Mouse (Mus musculus) WW6 (cell line): ENCODE measurements around the gene Nipal3.

ENCODE experiments used
- DNase-seq: peaks from one replicate; pipeline ENCODE4 v3.0.0-alpha.2; 2013; ENCODE audit warnings: low read depth, low spot score

Gene Nipal3

DNA sequence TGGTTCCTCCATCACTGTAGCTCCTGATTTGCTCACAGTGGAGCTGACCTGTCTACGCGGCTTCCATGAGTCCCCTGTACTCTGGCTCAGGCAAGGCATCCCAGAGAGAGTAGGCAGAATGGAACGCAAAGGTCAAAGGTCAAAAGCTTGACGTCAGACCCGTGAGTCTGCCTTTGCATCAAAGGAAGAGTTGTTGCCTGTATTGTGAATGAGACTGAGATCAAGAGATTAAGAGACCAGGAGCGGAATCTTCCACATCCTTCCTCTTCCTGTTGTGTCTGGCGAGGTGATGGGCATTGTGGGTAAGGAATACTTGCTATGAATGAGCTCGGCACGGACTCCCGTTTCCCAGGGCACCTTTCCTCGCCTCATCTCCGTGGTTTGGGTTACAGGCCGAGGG lies 58.5 kb downstream of the Nipal3 start:
- no peak for DNase-seq

DNA sequence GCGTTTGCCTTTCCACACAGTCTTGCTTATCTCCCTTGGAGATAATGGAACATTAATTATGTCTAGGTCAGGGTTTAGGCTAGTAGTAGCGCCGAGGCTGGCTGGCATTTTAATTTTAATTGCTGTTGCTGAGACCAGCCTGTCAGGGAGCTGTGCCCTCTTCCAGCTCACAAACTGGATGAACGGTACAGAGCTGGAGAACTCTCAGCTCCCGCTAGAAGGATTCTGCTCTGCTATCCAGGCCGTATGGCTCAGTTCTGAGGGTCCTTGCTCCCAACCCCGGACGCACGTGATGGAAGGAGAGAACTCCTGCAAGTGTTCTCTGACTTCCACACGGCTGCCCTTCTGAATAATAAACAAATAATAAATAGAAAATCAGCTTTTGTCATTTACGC lies 60.4 kb downstream of the Nipal3 start:
- DNase-seq = no peak

DNA sequence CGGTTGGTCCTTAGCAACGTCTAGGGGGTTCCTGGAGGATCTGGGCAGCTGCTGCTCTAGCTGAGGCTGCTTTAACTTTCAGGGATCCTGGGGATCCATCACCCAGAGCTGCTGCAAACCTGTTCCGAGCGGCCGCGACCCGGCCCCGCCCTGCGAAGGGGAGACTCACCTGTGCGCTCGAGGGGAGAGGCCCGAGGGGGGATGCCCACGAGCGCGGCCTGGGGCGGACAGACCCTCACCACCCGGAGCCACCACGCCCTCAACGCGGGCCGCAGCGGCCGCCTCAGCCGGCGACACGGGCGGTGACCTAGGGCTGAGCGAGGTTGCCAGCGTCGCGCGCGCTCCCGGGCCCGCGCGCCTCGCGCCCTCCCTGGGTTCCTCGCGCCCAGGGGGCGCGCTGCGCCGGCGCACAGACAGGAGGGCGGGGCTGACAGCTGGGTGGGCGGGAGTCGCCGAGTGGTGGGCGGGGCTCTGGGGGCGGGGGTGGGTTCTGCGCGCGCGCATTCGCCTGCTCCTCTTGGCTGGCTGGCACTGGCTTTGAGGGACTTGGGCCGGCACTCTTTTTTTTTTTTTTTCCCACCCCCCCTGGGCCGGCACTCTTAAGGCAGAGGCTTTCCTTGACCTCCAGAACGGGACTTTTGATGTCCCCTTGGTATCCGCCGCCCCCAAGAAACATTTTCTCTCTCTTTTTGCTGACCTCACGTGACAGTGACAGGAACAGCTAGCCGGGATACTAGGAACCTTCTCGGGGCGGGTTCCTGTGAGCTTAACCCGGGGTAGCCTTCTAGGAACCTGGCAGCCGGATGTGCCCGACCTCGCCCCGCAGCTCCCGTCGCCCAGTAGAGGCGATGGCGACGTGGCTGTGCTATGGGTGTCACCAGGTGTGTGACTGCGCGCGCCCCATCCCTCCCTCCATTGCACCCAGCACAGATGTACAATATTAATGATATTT lies 61.1 kb downstream of the Nipal3 start, which contains the start of gene Rcan3:
Rcan3 (minus strand) TSS at position 411 of the 952 bp plus-strand sequence.
- DNase-seq = no peak

DNA sequence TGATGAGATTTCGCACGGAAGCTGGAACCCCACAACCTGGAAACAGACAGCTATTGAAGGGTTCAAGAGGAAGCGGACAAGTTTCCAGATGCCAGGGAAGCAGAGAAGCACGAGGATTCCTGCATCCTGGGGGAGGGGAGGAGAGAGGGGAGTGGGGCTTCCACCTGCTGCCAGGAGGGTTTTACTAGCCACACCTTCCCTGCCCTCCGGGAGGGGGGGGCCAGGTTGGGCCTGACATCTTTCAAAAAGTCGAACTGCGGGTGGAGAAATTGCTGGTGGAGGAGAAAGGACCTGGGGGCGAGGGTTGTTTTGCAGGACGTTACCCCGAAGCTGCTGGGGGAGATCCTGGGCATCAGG lies 61.8 kb downstream of the Nipal3 start:
- no peak for DNase-seq

DNA sequence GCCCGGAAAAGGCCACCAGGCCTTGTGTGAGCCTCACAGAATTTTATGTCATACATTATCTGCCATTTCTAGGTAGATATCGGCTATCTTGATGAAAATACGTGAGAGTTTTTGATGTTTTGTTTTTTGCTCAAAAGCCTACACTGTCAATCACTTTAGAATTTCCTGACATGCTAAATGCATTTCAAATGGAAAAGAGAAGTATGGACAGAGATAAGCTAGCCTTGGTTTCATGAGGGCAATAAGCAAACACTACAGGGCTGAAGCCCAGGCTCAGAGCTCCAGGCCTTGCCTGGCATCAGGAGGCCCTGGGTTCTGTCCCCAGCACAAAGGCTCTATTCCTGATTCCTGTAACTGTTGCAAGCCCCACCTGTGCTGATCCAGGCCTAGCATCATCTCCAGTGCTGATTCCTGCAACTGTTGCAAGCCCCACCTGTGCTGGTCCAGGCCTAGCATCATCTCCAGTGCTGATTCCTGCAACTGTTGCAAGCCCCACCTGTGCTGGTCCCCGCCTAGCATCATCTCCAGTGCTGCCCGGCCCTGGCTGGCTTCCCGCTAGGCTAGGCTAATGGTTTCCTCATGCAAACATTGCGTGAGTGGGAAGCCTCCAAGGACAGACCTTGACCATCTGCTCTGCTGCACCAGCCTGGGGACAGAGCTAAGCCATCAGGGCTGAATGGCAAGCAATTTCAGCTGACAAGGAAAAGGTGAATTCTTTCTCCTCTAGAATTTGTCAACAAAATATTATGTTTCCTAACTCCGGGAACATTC lies 64.7 kb downstream of the Nipal3 start:
- DNase-seq = no peak

DNA sequence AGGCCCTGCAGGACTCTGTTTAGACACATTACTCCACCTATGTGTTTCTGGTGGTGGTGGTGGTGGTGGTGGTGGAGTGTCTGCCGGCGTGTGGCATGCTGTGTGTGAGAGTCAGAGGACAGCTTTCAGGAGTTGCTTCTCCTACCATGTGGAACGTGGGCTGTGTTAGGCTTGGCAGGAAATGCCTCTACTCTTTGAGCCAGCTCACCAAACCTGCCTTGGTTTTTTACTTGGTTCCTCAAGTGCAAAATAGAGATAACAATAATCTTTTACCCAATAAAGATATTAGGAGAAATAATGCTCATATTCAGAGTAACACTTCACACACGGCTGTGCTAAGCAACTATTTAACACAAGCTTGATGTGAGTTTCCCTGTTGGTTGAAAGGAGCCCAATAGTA lies 65.5 kb downstream of the Nipal3 start:
- no peak for DNase-seq

DNA sequence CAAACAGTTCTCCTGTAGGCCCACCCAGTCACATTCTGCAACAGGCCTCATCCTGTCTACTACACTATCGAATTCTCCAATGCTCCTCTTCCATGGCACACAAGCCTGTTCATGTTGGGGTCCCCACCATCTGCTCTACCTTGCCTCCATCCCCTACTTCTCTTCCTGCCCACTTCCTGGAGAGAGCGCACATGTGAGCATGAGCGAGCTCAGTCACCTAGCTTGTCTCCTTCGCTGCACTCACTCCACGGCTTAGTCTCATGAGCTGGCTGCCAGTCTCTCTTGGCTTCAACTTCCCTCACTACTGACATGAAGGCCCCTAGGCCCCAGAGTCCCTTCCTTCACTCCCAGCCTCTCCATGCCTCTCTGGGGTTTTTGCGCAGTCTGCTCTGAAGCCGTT lies 68.3 kb downstream of the Nipal3 start:
- DNase-seq = no peak

DNA sequence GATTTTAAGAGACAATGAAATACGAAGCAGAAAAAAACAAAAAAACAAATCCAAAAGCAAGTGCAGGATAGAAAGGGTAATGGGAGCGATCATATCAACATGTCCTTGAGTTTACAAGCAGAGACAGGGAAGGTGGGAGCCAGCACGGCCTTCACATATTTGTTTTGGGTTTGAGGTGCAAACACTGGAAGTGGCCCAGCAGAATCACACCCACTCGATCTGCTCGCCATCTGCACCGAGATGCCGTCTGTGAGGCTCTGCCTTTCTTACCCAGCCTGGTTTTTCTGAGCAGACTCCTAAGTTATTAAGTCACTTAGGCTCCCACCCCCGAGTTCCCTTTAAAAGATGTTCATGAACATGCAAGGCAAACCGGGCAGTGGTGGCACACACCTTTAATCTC lies 69.2 kb downstream of the Nipal3 start:
- no peak for DNase-seq

DNA sequence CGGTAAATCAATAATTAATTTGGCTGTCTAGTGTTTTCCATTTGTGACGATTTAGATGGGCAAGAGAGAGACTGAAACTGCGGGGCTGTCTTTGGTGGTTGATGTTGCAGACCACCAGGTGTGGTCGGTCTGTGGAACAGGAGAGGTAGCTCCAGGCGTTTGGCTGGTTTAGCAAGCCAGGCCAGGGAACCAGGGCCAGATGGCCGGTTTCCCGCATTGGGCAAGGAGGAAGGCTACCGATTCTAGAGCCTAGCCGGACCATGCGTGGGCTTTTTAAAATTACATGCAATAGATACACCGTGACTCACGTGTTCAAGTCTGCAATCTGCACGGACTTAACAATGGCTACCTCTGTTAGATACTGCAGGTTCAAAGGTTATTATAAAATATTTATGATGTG lies 73.9 kb downstream of the Nipal3 start:
- no peak for DNase-seq

DNA sequence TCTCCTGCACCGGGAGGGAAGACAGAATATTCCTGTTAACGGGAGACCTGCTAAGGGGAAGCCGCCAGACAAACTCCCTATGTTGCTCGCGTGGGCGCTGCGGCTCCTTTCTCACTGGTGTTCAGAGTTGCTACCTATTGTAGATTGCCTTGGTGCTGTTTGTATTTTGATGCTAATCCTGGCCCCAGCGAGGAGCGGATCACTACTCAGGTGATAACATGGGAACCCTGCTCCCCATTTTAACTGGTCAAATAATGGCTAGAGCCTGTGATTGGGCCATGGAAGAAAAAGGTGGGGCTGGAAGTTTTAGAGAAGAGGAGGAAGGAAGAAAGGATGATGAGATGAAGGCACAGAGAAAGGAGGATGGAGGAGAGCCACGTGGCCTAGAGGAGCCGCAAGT lies 74.4 kb downstream of the Nipal3 start:
- no peak for DNase-seq

DNA sequence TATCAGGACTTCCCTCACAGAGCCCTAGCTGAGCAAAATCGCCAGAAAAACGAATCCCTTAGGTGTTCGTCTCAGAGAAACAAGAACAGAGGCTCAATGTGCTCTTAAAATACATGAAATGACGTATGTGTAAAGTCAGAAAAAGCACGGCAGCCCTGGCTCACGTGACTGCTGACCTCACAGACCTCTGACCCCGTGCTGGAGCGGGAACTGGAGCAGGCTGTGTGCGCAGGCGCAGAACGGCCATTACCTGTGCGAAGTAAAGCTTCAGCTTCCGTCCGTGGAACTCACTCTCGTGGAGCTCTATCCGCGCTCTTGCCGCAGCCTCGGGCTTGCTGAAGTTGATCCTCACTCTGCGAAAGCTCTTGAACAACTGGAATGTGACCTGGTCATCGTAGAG lies 74.8 kb downstream of the Nipal3 start:
- DNase-seq = no peak

DNA sequence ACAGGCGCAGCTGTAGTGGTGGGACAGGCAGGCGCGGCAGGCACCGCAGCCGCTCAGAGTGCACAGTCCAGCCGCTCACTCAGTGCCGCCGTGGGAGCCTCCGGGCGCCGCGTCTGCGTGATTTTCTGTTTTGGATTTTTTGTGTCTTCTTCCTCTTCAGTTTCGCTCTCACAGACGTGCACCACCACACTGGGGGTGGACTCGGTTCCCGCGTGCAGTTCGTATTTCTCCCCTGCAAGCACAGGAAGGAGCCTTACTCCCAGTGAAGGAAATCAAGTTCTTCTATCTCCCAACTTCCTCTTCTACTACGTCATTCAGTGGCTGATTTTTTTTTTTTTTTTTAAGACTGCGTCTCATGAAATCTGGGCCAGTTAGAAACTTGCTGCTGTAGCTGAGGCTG lies 78.5 kb downstream of the Nipal3 start:
- DNase-seq = no peak

DNA sequence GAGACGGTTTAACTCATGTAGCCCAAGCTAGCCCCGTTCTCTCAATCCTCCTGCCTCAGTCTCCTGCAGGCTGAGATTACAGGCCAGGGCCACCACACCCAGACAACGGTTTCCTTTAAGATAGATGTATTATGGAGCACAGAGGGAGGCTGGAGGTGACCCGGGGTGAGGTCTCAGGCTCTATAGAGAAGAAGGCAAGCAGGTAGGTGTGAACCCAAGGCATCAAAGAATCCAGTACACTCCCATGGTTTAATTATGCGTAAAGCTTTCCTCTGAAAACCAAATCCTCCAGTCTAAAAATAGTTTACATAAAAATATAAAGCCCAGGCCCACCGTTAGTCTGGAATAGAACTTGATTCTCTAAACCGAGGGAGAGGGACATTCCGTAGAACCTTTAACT lies 81.3 kb downstream of the Nipal3 start:
- DNase-seq = no peak

DNA sequence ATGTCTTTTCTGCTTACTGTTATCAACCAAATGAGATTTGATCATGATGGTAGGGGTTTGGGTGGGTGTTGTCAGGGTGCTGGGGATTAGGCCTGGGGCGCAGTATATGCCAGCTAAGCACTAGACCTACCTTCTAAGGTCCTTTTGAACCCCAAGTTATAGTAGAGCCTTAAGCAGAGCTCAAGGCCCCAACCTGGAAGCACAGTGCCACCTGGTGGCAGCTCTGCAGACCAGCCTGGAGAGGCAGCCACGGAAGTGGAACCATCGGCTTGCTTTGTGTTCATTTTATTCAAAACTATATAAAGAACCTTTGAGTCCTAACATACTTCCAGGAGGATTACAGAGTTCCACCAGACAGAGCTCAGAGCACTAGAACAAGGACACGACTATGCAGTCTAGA lies 83.2 kb downstream of the Nipal3 start:
- DNase-seq = no peak

DNA sequence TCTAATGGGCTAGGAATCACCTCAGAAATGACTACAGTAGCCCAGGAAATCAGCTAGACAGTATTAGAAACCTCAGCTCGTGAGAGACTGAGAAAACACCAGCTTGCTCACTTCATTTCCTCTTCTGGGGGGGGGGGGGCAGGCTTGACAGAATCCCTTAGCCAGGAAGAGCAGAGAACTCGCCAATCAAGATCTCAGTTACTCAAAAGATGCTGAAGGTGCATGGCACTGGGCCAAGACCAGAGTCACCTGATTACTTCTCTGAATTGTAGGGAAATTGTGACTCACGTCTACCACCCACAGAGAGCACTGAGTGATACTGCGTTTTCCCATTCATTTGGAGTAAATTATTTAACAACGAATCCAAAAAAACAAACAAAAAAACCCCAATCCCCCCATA lies 88.7 kb downstream of the Nipal3 start:
- no peak for DNase-seq

DNA sequence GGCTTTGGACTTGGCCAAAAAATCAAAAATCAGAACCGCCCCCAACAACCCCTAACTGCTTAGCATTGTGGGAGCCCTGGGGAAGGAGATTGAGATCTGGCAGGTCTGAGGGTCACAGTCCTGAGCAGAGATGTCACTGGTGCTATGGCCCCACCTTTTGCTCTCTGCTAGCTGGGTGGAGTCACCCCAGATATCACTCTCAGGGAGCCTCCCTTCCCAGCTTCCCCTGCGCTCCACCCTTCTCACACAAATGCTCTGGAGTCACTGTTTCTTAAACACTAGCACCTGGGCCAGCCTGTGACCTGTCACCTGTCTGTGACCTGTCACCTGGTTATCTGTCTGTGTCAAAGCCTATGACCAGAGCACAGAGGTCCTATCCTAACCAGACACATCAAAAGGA lies 89.9 kb downstream of the Nipal3 start:
- no peak for DNase-seq

DNA sequence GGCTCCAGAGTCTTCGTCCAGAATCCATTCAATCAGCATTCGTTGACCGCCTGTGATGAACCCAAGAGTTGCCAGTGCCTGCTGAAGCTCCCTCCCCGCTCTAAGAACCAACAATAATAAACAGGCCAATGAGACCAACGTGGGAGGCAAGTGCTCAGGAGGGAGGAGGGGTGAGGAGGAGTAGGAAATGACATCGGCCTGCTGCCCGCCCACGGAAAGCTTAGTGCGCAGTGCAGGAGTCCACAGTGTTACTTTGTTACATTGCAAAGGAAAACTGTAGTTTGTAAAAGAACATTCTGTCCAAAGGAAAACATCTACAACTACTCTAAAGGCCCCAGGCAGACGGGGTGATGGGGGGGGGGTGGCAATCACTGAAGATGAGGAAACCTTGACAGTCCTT lies 90.8 kb downstream of the Nipal3 start:
- no peak for DNase-seq

DNA sequence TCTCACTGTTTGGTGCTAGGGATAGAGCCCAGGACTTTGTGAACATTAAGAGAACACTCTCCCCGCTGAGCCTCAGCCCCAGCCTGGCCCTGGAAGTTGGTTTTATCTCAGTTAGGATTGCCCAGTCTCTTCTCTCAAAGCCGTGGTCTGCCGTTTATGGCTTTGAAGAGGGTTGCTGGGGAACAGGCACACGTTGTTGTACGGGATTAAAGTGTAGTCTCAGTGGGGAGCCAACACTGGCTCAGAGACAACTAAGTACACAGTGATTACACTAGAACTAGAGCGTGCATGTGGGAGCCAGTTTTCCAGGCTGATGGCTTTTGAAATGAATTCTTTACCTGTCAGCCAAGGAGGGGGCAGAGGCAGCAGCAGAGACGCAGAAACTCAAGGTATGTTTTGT lies 93.0 kb downstream of the Nipal3 start:
- no peak for DNase-seq

DNA sequence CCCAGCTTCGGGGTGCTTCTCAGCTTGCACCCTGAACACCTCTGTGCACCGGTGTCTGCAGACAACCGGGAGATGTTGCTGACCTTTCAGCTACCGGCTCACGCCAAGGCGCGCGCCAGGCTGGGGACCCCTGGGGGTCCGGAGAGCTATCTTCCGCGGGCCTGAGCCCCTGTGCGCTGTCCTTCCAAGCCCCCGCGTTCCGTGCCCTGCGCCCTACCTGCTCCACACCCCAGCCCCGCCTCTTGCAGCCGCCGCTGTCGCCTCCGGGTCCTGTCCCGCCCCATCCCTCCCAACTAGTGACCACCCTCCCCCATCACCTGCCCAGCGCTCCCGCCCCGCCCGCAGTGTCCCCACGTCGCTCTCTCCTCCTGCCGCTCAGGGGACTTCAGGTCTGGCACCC lies 96.8 kb downstream of the Nipal3 start, which contains the start of gene Ncmap:
Ncmap (minus strand) TSS at position 237 of the 400 bp plus-strand sequence.
- no peak for DNase-seq

DNA sequence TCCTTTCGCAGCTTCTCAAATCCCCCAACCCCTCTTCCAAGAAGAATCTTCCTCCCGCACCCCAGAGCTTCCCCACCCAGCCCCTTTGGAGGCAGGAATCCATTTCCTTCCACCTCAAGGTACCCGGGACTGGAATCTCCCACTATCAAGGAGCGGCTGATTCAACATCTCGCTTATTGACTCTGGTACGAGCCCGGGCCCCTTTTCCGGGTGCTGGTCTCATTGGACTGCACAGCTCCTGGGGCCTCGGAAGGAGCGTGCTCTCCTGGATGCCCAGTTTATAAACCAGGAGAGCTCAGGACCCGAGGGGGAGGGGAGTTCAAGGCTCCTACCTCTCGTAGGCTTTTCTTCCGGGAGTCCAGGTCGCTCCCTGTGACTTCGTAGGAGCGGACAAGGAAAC lies 97.3 kb downstream of the Nipal3 start:
- DNase-seq = no peak

DNA sequence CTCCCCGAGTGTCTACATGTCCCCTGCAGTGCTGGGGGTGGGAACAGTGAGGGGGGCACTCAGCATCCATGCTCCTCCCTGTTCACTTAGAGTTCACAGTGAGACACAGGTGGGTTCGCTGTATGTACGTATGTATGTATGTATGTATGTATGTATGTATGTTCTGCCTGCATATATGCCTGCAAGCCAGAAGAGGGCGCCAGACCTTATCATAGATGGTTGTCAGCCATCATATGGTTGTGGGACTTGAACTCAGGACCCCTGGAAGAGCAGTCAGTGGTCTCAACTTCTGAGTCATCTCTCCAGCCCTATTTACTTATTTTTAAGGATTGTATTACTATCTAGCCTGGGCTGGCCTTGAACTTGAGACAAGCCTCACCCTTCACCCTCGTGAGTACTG lies 98.5 kb downstream of the Nipal3 start:
- DNase-seq = no peak
